Mouse (Mus musculus): ENCODE data around the gene Lztfl1. TPM values are rescaled to one million over a fixed set of nuclear protein-coding genes. Genes with fewer than 3 reads are reported as not detected.

Lztfl1 gene
- polyA plus RNA-seq, 1 experiment from 2014 or later = 62.8 TPM

- Histone ChIP-seq H3K4me3 (ENCODE audit: low read depth, low read length) (no peak overlapping the region), H3K4me2 (ENCODE audit: low read depth, low read length) (no peak overlapping the region), H3K9ac (replicated peaks; ENCODE audit: low read depth, low read length) (no peak overlapping the region), H3K9me3 (ENCODE audit: control insufficient read depth, low read length) (no peaks in the 10 kb centered on the region), H3K36me3 (ENCODE audit: control insufficient read depth, insufficient read depth, low read length) (peaks cover 12% of the 10 kb centered on the region), H3K27ac (ENCODE audit: low read depth, low read length) (no peak overlapping the region), H3K27me3 (ENCODE audit: control insufficient read depth, insufficient read depth, low read length) (no peaks in the 10 kb centered on the region), H3K4me1 (ENCODE audit: control insufficient read depth, insufficient read depth, low read length) (no peaks in the 10 kb centered on the region)
- ATAC-seq (ENCODE audit: low read depth) = no peak
- WGBS = 90% methylated on average over 5 of the region's 5 CpGs
Observed at GRCm38 (mm10) chr9:123701822-123702221, 15.7 kb downstream of the Lztfl1 start.

GRCm38 (mm10) chr9:123695634-123696302, 21.7 kb downstream of the Lztfl1 start:
- no peak overlapping the region for H3K4me3 ChIP-seq (ENCODE audit: low read depth, low read length)
- no peaks in the 10 kb centered on the region for H3K4me1 ChIP-seq (ENCODE audit: control insufficient read depth, insufficient read depth, low read length)
- H3K4me2 ChIP-seq (ENCODE audit: low read depth, low read length) = no peak overlapping the region
- no peaks in the 10 kb centered on the region for H3K27me3 ChIP-seq (ENCODE audit: control insufficient read depth, insufficient read depth, low read length)
- 90% methylated on average over 3 of the region's 3 CpGs for WGBS
- no peak overlapping the region for H3K9ac ChIP-seq (replicated peaks; ENCODE audit: low read depth, low read length)
- ATAC-seq (ENCODE audit: low read depth) = no peak
- H3K36me3 ChIP-seq (ENCODE audit: control insufficient read depth, insufficient read depth, low read length) = peaks cover 7% of the 10 kb centered on the region
- no peaks in the 10 kb centered on the region for H3K9me3 ChIP-seq (ENCODE audit: control insufficient read depth, low read length)
- H3K27ac ChIP-seq (ENCODE audit: low read depth, low read length) = no peak overlapping the region

GRCm38 (mm10) chr9:123688227-123688626, 29.3 kb downstream of the Lztfl1 start:
- H3K9ac ChIP-seq (replicated peaks; ENCODE audit: low read depth, low read length) = no peak overlapping the region
- H3K27me3 ChIP-seq (ENCODE audit: control insufficient read depth, insufficient read depth, low read length) = no peaks in the 10 kb centered on the region
- no peaks in the 10 kb centered on the region; the same call in 1 of the 2 replicates for H3K36me3 ChIP-seq (ENCODE audit: control insufficient read depth, insufficient read depth, low read length)
- H3K4me3 ChIP-seq (ENCODE audit: low read depth, low read length) = no peak overlapping the region
- no peaks in the 10 kb centered on the region for H3K9me3 ChIP-seq (ENCODE audit: control insufficient read depth, low read length)
- WGBS = 78% methylated on average over 1 of the region's 1 CpGs
- no peaks in the 10 kb centered on the region for H3K4me1 ChIP-seq (ENCODE audit: control insufficient read depth, insufficient read depth, low read length)
- no peak for ATAC-seq (ENCODE audit: low read depth)
- no peak overlapping the region for H3K27ac ChIP-seq (ENCODE audit: low read depth, low read length)
- H3K4me2 ChIP-seq (ENCODE audit: low read depth, low read length) = no peak overlapping the region

- no peaks in the 10 kb centered on the region for H3K4me1 ChIP-seq (ENCODE audit: control insufficient read depth, insufficient read depth, low read length)
- no peaks in the 10 kb centered on the region for H3K36me3 ChIP-seq (ENCODE audit: control insufficient read depth, insufficient read depth, low read length)
- no peak overlapping the region for H3K4me2 ChIP-seq (ENCODE audit: low read depth, low read length)
- 75% methylated on average over 5 of the region's 5 CpGs for WGBS
- no peak for ATAC-seq (ENCODE audit: low read depth)
- H3K4me3 ChIP-seq (ENCODE audit: low read depth, low read length) = no peak overlapping the region
- H3K9ac ChIP-seq (replicated peaks; ENCODE audit: low read depth, low read length) = no peak overlapping the region
- no peaks in the 10 kb centered on the region for H3K27me3 ChIP-seq (ENCODE audit: control insufficient read depth, insufficient read depth, low read length)
- no peak overlapping the region for H3K27ac ChIP-seq (ENCODE audit: low read depth, low read length)
- no peaks in the 10 kb centered on the region for H3K9me3 ChIP-seq (ENCODE audit: control insufficient read depth, low read length)
Observed at GRCm38 (mm10) chr9:123686206-123686605, 31.3 kb downstream of the Lztfl1 start.

- no peak overlapping the region for H3K27ac ChIP-seq (ENCODE audit: low read depth, low read length)
Observed at GRCm38 (mm10) chr9:123683704-123684103, 33.8 kb downstream of the Lztfl1 start.

GRCm38 (mm10) chr9:123679198-123679597, 38.3 kb downstream of the Lztfl1 start:
- Histone ChIP-seq H3K4me3 (ENCODE audit: low read depth, low read length) (peak overlapping the region; percentile 37; the same call in 1 of the 2 replicates), H3K9me3 (ENCODE audit: control insufficient read depth, low read length) (no peaks in the 10 kb centered on the region), H3K27me3 (ENCODE audit: control insufficient read depth, insufficient read depth, low read length) (peaks cover 25% of the 10 kb centered on the region), H3K9ac (replicated peaks; ENCODE audit: low read depth, low read length) (no peak overlapping the region), H3K27ac (ENCODE audit: low read depth, low read length) (no peak overlapping the region), H3K36me3 (ENCODE audit: control insufficient read depth, insufficient read depth, low read length) (no peaks in the 10 kb centered on the region), H3K4me2 (ENCODE audit: low read depth, low read length) (peak overlapping the region; percentile 70), H3K4me1 (ENCODE audit: control insufficient read depth, insufficient read depth, low read length) (peaks cover 9% of the 10 kb centered on the region)
- WGBS = 26% methylated on average over 2 of the region's 2 CpGs
- no peak for ATAC-seq (ENCODE audit: low read depth)

More at GRCm38 (mm10) chr9:123683704-123684103, 33.8 kb downstream of the Lztfl1 start:
- whole genome bisulfite sequencing = 75% methylated on average over 3 of the region's 3 CpGs
- H3K9me3 ChIP-seq (ENCODE audit: control insufficient read depth, low read length) = no peaks in the 10 kb centered on the region
- H3K4me3 ChIP-seq (ENCODE audit: low read depth, low read length) = no peak overlapping the region
- H3K4me1 ChIP-seq (ENCODE audit: control insufficient read depth, insufficient read depth, low read length) = peaks cover 2% of the 10 kb centered on the region
- peaks cover 11% of the 10 kb centered on the region for H3K27me3 ChIP-seq (ENCODE audit: control insufficient read depth, insufficient read depth, low read length)
- no peak for ATAC-seq (ENCODE audit: low read depth)
- H3K9ac ChIP-seq (replicated peaks; ENCODE audit: low read depth, low read length) = no peak overlapping the region
- no peaks in the 10 kb centered on the region for H3K36me3 ChIP-seq (ENCODE audit: control insufficient read depth, insufficient read depth, low read length)
- no peak overlapping the region for H3K4me2 ChIP-seq (ENCODE audit: low read depth, low read length)

- Histone ChIP-seq H3K27ac (ENCODE audit: low read depth, low read length) (no peak within 1 kb of the TSS), H3K4me3 (ENCODE audit: low read depth, low read length) (peak within 1 kb of the TSS; percentile 37), H3K4me2 (ENCODE audit: low read depth, low read length) (peak within 1 kb of the TSS; percentile 70), H3K4me1 (ENCODE audit: control insufficient read depth, insufficient read depth, low read length) (peaks cover 9% of the 10 kb centered on the region), H3K36me3 (ENCODE audit: control insufficient read depth, insufficient read depth, low read length) (no peaks in the 10 kb centered on the region), H3K9me3 (ENCODE audit: control insufficient read depth, low read length) (no peaks in the 10 kb centered on the region), H3K9ac (replicated peaks; ENCODE audit: low read depth, low read length) (peak within 1 kb of the TSS; percentile 50), H3K27me3 (ENCODE audit: control insufficient read depth, insufficient read depth, low read length) (peaks cover 25% of the 10 kb centered on the region)
- peak; percentile 24; the same call in 1 of the 2 replicates for ATAC-seq (ENCODE audit: low read depth)
- under 1% methylated on average over 72 of the region's 73 CpGs for WGBS
Observed at GRCm38 (mm10) chr9:123678327-123679105, 39.0 kb downstream of the Lztfl1 start, which contains the start of the genes Ccr9 and Slc6a20a. Ccr9 (plus strand) TSS chr9:123678439. Slc6a20a (minus strand) TSS chr9:123678885.

GRCm38 (mm10) chr9:123665645-123666044, 51.9 kb downstream of the Lztfl1 start:
- no peaks in the 10 kb centered on the region for H3K9me3 ChIP-seq (ENCODE audit: control insufficient read depth, low read length)
- no peak overlapping the region for H3K4me2 ChIP-seq (ENCODE audit: low read depth, low read length)
- 63% methylated on average over 5 of the region's 5 CpGs for WGBS
- no peak overlapping the region for H3K9ac ChIP-seq (replicated peaks; ENCODE audit: low read depth, low read length)
- H3K4me1 ChIP-seq (ENCODE audit: control insufficient read depth, insufficient read depth, low read length) = no peaks in the 10 kb centered on the region
- no peak overlapping the region for H3K27ac ChIP-seq (ENCODE audit: low read depth, low read length)
- H3K36me3 ChIP-seq (ENCODE audit: control insufficient read depth, insufficient read depth, low read length) = no peaks in the 10 kb centered on the region
- H3K27me3 ChIP-seq (ENCODE audit: control insufficient read depth, insufficient read depth, low read length) = no peaks in the 10 kb centered on the region
- no peak for ATAC-seq (ENCODE audit: low read depth)
- H3K4me3 ChIP-seq (ENCODE audit: low read depth, low read length) = no peak overlapping the region
